Mouse (Mus musculus): ENCODE data around the gene Tas2r130.
"Not testable (repeated sequence)": the region's sequence is repeated elsewhere in the genome, so short reads cannot be mapped to it uniquely, and the experiment has no call there.

Tas2r130 gene

GRCm38 (mm10) chr6:131630812-131631211, at the start of gene Tas2r130:
TSS of gene Tas2r130 (minus strand) at chr6:131630912.
- DNase-seq, result no peak

GRCm38 (mm10) chr6:131678786-131679185, 48.1 kb upstream of the Tas2r130 start, which contains the start of gene Tas2r106:
TSS of gene Tas2r106 (minus strand) at chr6:131678886.
- no peak for DNase-seq

GRCm38 (mm10) chr6:131660049-131660448, 29.3 kb upstream of the Tas2r130 start, which contains the start of gene Tas2r107:
TSS of gene Tas2r107 (minus strand) at chr6:131660149.
- DNase-seq, result no peak

GRCm38 (mm10) chr6:131609956-131610355, 20.8 kb downstream of the Tas2r130 start:
- DNase-seq, result not testable (repeated sequence)

- no peak for DNase-seq
Measured at GRCm38 (mm10) chr6:131604821-131605220, 25.9 kb downstream of the Tas2r130 start.

Measured in cerebellum, adult 11-12 months (tissue).